Mouse (Mus musculus) layer of hippocampus, adult 2 months (tissue): ENCODE results near the gene 6430548M08Rik. TPM values are rescaled to one million over a fixed set of nuclear protein-coding genes. Genes with fewer than 3 reads are reported as not detected.

Experiments used
- DNase-seq, 2 experiments: peaks; one replicate each; pipeline ENCODE4 v3.0.0; 2022; ENCODE audit warnings: low spot score in 2 of 2
- H3K27ac ChIP-seq: fragments of 200-600 bp; 2 replicates; pipeline ENCODE4 v1.8.1; 2022
- H3K4me3 ChIP-seq: fragments of 200-600 bp; 2 replicates; pipeline ENCODE4 v1.8.1; 2022; ENCODE audit warnings: mild to moderate bottlenecking
- CTCF ChIP-seq: fragments of 200-600 bp; conservative IDR thresholded peaks from 2 replicates; pipeline ENCODE4 v1.8.1; 2022; ENCODE audit warnings: antibody characterized with exemption, mild to moderate bottlenecking, moderate library complexity
- long read RNA-seq, 2 experiments: library from polyadenylated mRNA; stranded (forward); transcript quantifications; one replicate each; pipeline ENCODE4 v2.0.0; 2021; ENCODE audit warnings: borderline mapping rate in 2 of 2
- total RNA-seq, 2 experiments: library from RNA; stranded (reverse); gene quantifications; 2 replicates each; pipeline ENCODE4 v1.2.3; 2021

The 6430548M08Rik gene
- total RNA-seq, result 100 to 1,000 TPM; 170 to 183 TPM
- long read RNA-seq, experiment 1, full-length matches to known transcripts, result 68 of 111 reads
- long read RNA-seq, experiment 1, partial matches to known transcripts, result 36 of 111 reads
- long read RNA-seq, experiment 1, other reads (novel, unspliced or antisense), result 7 of 111 reads
- long read RNA-seq, experiment 2, full-length matches to known transcripts, result 97 of 156 reads
- long read RNA-seq, experiment 2, partial matches to known transcripts, result 39 of 156 reads
- long read RNA-seq, experiment 2, other reads (novel, unspliced or antisense), result 20 of 156 reads

DNA sequence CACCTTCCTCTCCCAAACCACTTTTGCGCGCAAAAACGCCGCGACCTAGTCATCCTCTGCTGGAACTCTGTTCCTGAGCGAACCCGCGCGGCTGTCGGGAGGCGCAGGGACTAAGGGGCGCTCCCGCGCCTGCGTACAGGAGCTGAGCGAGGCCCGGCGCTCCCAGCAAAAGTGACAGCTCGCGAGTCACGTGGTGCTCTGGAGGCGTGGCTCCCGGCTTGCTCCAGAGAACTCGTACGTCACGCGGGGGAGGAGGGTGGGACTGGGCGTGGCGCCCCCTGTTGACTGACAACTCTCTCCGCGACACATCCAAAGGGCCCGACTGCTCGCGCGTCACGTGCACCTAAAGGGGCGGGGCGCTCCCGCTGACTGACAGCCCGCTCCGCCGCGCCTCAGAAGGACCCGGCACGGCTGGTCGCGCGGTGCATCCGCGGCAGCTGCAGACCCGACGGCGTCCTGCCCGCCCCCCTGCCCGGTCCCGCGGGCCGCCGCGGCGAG, at the start of gene 6430548M08Rik:
Gene 6430548M08Rik, plus strand, starts transcription at position 395 of the 498 bp plus-strand sequence.
- DNase-seq, result peak; percentile 100
- Histone ChIP-seq H3K27ac (peak within 1 kb of the TSS; percentile 97), H3K4me3 (peak within 1 kb of the TSS; percentile 80)
- TF ChIP-seq CTCF, result peak; percentile 84

- no peak overlapping the region for H3K4me3 ChIP-seq
- no peak for TF ChIP-seq CTCF
- no peak overlapping the region for H3K27ac ChIP-seq
- DNase-seq, result no peak
These were observed 48.3 kb upstream of the 6430548M08Rik start for GRCm38 (mm10) chr8:120065611-120066010.

GRCm38 (mm10) chr8:120066226-120066625, 47.7 kb upstream of the 6430548M08Rik start:
- no peak for TF ChIP-seq CTCF
- no peak for DNase-seq
- no peak overlapping the region for H3K4me3 ChIP-seq
- H3K27ac ChIP-seq, result no peak overlapping the region

- H3K27ac ChIP-seq, result no peak overlapping the region
- no peak overlapping the region for H3K4me3 ChIP-seq
- TF ChIP-seq CTCF, result no peak
- no peak for DNase-seq
These were observed 45.9 kb upstream of the 6430548M08Rik start for GRCm38 (mm10) chr8:120067936-120068668.

DNA sequence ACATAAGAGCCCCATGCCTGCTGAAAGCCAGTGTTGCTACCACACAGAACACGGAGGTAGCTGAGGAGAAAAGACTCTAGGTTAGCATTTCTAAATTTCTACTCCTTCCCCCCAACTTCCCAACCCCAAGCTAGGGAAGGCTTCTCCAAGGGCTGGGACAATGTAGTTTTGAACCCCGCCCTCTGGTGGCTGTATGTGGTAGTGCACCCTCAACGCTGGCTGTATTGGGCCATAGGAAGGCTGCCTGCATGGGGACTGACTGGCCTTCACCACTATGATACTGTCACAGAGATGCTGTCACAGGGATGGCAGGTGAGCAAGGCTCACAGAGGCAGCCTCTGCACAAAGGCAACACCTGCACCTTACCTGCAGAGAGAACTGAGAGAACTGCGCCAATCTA, 42.3 kb upstream of the 6430548M08Rik start:
- Histone ChIP-seq H3K27ac (no peak overlapping the region), H3K4me3 (no peak overlapping the region)
- DNase-seq, result peak; percentile 63 to 87
- TF ChIP-seq CTCF, result peak; percentile 96

DNA sequence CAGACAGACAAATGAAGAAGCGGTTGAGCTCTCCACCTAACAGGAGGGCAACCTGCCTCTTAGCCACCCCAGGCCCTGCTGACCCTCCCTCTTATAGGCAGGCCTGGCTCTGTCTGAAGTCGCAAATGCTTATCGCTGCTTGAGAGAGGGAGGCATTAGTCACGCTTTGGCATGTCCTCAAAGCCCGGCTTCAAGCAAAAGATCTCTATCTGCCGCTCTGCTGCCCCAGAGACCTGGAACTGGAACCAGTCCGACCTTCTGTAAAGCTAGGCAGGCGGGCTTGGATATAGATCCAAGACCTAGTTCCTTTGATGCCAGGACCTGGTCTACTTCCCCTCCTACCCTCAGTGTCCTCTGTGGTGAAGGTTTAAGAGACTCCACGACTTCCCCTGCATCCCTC, 41.7 kb upstream of the 6430548M08Rik start:
- no peak for TF ChIP-seq CTCF
- DNase-seq, result no peak
- Histone ChIP-seq H3K27ac (no peak overlapping the region), H3K4me3 (no peak overlapping the region)

GRCm38 (mm10) chr8:120072827-120073226, 41.1 kb upstream of the 6430548M08Rik start:
- Histone ChIP-seq H3K4me3 (no peak overlapping the region), H3K27ac (no peak overlapping the region)
- DNase-seq, result no peak
- TF ChIP-seq CTCF, result no peak

DNA sequence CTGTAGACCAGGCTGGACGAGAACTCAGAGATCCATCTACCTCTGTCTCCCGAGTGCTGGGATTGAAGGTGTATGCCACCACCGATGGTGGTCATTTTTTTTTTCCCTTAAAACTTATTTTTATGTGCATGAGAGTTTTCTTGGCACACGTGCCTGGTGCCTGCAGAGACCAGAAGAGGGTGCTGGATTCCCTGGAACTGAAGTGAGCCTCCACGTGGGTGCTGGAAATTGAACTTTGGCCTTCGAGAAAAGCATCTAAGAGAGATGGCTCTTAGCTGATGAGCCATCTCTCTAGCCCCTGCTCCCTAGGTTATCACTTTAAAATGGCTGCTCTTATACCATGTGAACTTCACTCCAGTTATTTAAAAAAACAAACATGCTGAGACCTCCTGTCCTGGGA, 39.4 kb upstream of the 6430548M08Rik start:
- Histone ChIP-seq H3K4me3 (no peak overlapping the region), H3K27ac (no peak overlapping the region)
- no peak for DNase-seq
- TF ChIP-seq CTCF, result peak; percentile 24; the same call in 1 of the 2 replicates

- no peak overlapping the region for H3K4me3 ChIP-seq
- no peak overlapping the region for H3K27ac ChIP-seq
- no peak for DNase-seq
- no peak for TF ChIP-seq CTCF
These were observed 38.6 kb upstream of the 6430548M08Rik start for GRCm38 (mm10) chr8:120075347-120075746.

DNA sequence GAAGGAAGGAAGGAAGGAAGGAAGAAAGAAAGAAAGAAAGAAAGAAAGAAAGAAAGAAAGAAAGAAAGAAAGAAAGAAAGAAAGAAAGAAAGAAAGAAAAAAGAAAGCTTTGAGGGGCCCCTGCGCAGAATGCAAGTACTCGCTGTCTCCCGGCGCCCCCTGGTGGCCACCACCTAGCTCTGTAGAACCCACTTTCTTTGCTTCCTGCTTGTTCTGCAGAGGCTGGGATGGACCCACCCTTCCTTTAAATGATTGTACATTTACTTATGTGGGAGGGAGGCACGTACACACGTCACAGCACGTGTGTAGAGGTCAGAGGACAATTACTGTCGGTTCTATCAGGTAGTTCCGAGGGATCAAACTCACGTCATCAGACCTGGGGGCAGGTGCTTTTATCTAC, 35.9 kb upstream of the 6430548M08Rik start:
- DNase-seq, result peak; percentile 62 to 72
- H3K4me3 ChIP-seq, result no peak overlapping the region
- H3K27ac ChIP-seq, result no peak overlapping the region
- peak; percentile 83 for TF ChIP-seq CTCF

DNA sequence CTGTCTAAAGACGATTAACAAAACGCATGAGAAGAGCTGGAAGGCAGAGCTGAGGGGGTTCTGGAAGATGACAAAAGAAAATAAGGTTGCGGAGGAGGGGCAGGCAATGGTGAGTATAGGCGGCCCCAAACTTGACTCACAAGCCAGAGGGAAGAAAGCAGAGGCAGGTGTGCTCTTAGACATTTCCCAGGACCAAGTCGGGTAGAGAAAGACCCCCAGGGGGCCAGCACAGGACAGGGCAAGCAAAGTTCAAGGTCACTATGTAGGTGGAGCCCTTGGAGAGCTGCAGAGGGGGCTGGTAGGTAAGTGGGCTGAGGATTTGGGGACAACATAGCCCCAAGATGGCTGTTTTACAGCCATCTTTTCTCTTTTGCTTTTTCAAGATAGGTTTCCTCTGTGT, 34.6 kb upstream of the 6430548M08Rik start:
- no peak overlapping the region for H3K27ac ChIP-seq
- TF ChIP-seq CTCF, result no peak
- DNase-seq, result no peak
- H3K4me3 ChIP-seq, result no peak overlapping the region

GRCm38 (mm10) chr8:120083261-120083660, 30.7 kb upstream of the 6430548M08Rik start:
- H3K27ac ChIP-seq, result no peak overlapping the region
- H3K4me3 ChIP-seq, result no peak overlapping the region
- TF ChIP-seq CTCF, result no peak
- peak in 1 of 2 experiments; percentile 23 for DNase-seq

- Histone ChIP-seq H3K27ac (no peak overlapping the region), H3K4me3 (no peak overlapping the region)
- peak; percentile 13; the same call in 1 of the 2 replicates for TF ChIP-seq CTCF
- no peak for DNase-seq
These were observed 29.2 kb upstream of the 6430548M08Rik start for GRCm38 (mm10) chr8:120084783-120085182.
